Mouse (Mus musculus) limb, embryonic 10.5 days (tissue): Measurements from ENCODE around the gene Myom3. TPM values are rescaled to one million over a fixed set of nuclear protein-coding genes. Genes with fewer than 3 reads are reported as not detected.

Source experiments
- DNase-seq: peaks from one replicate; pipeline ENCODE4 v3.0.0-alpha.2; 2017; ENCODE audit warnings: low spot score
- H3K27ac ChIP-seq: fragments of 300-500 bp; sonication (generic); 2 replicates; pipeline ENCODE4 v1.5.1; 2016; ENCODE audit warnings: mild to moderate bottlenecking
- H3K27me3 ChIP-seq: fragments of 300-500 bp; sonication (generic); 2 replicates; pipeline ENCODE4 v1.6.1; 2016; ENCODE audit warnings: low read depth, mild to moderate bottlenecking; ENCODE audit not compliant: poor library complexity, severe bottlenecking
- H3K36me3 ChIP-seq: fragments of 300-500 bp; sonication (generic); 2 replicates; pipeline ENCODE4 v1.6.1; 2016; ENCODE audit warnings: mild to moderate bottlenecking, moderate library complexity
- H3K4me1 ChIP-seq: fragments of 300-500 bp; sonication (generic); 2 replicates; pipeline ENCODE4 v1.6.1; 2016
- H3K4me3 ChIP-seq: fragments of 300-500 bp; sonication (generic); 2 replicates; pipeline ENCODE4 v1.5.1; 2016; ENCODE audit warnings: mild to moderate bottlenecking, moderate library complexity
- H3K9me3 ChIP-seq: fragments of 300-500 bp; sonication (generic); replicated peaks from 2 replicates; pipeline ENCODE4 v1.6.1; 2016; ENCODE audit warnings: mild to moderate bottlenecking
- WGBS: fragments of 180-500 bp; shearing (Covaris S2); methylation state at CpG from one replicate; pipeline ENCODE4 v1.1.7; 2016; 5-methylcytosine and 5-hydroxymethylcytosine counted together
- polyA plus RNA-seq: library from polyadenylated mRNA; unstranded; fragments of >200 nt; fragmentation: Nextera tagmentation; extraction: Ambion mirVana; gene quantifications from 2 replicates; pipeline ENCODE4 v1.2.1, GENCODE M21; 2016

The Myom3 gene
- polyA plus RNA-seq, 1 experiment from 2014 or later, result 0.15 TPM

DNA sequence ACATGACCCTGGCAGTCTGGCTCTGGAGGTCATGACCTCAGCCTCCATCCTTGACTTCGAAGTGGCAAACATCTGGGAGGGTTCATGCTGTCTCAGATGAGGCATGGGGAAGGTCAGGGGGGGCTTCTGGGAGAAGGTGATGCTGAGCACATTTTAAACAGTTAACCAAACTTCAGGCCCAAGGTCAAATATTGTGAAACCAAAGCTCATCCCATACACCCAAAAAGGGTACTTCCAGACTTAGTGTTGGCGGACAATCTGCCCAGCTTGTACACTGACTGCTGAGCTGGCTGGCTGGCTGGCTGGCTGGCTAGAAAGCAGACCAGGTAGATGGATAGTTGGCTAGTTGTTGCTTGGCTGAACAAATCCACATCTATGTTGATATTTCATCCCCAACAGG is 29.6 kb downstream of the Myom3 start:
- Histone ChIP-seq H3K9me3 (no peaks in the 10 kb centered on the region), H3K4me1 (peaks cover 7% of the 10 kb centered on the region; the same call in 1 of the 2 replicates), H3K4me3 (no peak overlapping the region), H3K27me3 (no peaks in the 10 kb centered on the region; the same call in 1 of the 2 replicates), H3K36me3 (no peaks in the 10 kb centered on the region), H3K27ac (no peak overlapping the region)
- 74% methylated on average over 2 of the region's 2 CpGs for WGBS
- no peak for DNase-seq

DNA sequence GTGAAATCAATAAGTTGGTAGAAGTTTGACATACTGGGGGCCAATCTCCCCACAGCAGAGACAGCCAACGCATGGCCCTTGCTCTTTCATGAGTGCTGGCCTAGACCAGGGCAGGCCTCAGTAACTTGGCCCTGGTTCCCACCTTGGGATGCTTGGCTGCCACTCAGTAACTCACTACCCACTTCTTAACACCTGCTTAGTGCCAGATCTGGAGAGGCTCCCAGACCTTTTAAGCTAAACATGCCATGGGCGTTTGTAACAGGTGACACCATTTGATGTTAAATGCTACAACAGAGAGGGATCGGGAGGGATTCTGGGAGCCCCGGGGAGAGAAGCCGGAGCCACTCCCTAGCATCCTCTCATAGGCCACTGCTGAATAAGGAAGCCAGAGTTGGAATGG is 33.3 kb downstream of the Myom3 start:
- Histone ChIP-seq H3K36me3 (no peaks in the 10 kb centered on the region), H3K27ac (no peak overlapping the region), H3K4me1 (peaks cover 12% of the 10 kb centered on the region), H3K9me3 (no peaks in the 10 kb centered on the region), H3K4me3 (no peak overlapping the region), H3K27me3 (no peaks in the 10 kb centered on the region)
- DNase-seq, result no peak
- 88% methylated on average over 5 of the region's 5 CpGs for WGBS

DNA sequence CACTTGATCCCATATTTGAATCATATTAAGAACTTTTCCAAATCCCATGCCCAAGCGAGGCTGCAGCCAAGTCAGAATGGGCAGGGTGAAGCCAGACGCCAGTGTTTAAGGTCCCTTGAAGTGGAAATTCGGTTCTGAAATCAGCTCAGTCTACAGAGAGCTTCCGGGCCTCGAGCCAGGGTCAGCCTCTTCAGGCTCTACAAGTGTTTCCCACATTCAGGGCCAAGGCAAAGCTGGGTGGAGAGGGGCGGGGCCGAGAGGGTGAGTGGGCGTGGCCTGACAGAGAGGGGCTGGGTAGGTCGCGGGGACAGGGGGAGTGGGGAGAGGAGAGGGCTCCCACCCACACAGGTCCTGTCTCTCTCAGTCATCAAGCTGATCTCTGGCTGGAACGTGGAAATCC is 38.4 kb downstream of the Myom3 start:
- 34% methylated on average over 11 of the region's 11 CpGs for WGBS
- no peak for DNase-seq
- H3K4me1 ChIP-seq, result peaks cover 17% of the 10 kb centered on the region
- no peaks in the 10 kb centered on the region for H3K36me3 ChIP-seq
- H3K27ac ChIP-seq, result no peak overlapping the region
- no peaks in the 10 kb centered on the region for H3K9me3 ChIP-seq
- no peak overlapping the region for H3K4me3 ChIP-seq
- 0 out of 2 replicates have a peak, but pooled peaks cover 5% of the 10 kb centered on the region for H3K27me3 ChIP-seq

DNA sequence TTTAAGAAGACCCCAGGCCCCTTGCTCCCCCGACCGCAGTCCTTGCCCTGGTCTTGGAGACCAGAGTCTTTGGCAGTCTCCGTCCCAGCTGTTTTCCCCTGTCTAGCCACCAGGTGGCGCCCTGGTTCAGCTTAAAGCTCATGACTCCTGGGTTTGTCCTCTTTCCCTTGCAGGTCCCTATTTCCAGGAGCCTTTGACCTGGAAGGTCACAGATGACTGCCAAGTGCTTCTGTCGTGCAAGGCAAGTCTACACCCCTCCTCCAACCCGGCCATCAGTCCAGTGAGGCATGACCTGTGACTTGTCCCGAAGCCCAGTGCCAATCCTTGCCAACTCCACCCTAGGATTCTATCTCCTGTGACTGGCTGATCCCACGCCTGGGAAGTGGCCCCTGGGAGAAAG is 42.0 kb downstream of the Myom3 start:
- Histone ChIP-seq H3K4me3 (no peak overlapping the region), H3K27me3 (0 out of 2 replicates have a peak, but pooled peaks cover 5% of the 10 kb centered on the region), H3K27ac (no peak overlapping the region), H3K36me3 (no peaks in the 10 kb centered on the region), H3K9me3 (no peaks in the 10 kb centered on the region), H3K4me1 (peaks cover 14% of the 10 kb centered on the region)
- peak; percentile 94 for DNase-seq
- 25% methylated on average over 8 of the region's 8 CpGs for WGBS

DNA sequence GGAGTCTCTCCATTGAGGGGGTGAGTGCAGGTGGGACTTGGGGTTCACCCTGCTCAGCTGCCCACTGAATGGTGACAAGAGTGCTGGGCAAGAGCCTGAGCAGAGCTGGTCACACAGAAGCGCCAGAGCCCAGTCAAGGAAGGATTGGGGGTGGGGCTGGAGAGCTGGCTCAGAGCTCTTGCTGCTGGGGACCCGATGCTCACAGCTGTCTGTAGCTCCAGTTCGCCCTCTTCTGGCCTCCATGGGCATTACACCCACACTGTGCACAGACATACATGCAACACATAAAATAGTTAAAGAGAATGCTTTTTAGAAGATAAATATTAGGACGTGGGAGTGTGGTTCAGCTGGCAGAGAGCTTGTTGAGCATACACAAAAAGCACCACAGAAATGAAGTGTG is 43.8 kb downstream of the Myom3 start:
- Histone ChIP-seq H3K4me1 (peaks cover 7% of the 10 kb centered on the region), H3K36me3 (no peaks in the 10 kb centered on the region), H3K4me3 (no peak overlapping the region), H3K27me3 (0 out of 2 replicates have a peak, but pooled peaks cover 1% of the 10 kb centered on the region), H3K27ac (no peak overlapping the region), H3K9me3 (no peaks in the 10 kb centered on the region)
- DNase-seq, result peak; percentile 48
- 56% methylated on average over 4 of the region's 4 CpGs for whole genome bisulfite sequencing

DNA sequence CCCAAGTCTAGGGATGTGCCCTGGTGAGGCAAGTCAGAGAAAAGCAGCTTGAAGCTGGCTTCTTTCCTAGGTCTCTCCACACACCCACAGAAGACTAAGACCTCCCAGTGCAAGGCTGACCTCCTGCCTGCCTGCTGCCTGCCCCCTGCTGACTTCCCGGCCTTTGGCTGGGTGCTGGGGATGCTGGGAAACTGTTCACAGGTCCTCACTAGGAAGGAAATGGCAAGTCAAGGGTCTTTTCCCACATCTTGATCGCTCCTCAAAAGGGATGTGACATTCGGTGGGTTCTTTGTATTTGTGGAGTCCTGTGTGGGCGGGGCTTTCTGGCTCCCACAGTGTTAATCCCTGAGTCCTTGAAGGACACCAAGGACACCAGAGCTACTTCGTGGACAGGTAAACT is 44.7 kb downstream of the Myom3 start:
- no peak for DNase-seq
- H3K36me3 ChIP-seq, result no peaks in the 10 kb centered on the region
- H3K27ac ChIP-seq, result no peak overlapping the region
- H3K9me3 ChIP-seq, result no peaks in the 10 kb centered on the region
- peaks cover 4% of the 10 kb centered on the region for H3K4me1 ChIP-seq
- no peaks in the 10 kb centered on the region for H3K27me3 ChIP-seq
- WGBS, result 79% methylated on average over 5 of the region's 5 CpGs
- H3K4me3 ChIP-seq, result no peak overlapping the region

DNA sequence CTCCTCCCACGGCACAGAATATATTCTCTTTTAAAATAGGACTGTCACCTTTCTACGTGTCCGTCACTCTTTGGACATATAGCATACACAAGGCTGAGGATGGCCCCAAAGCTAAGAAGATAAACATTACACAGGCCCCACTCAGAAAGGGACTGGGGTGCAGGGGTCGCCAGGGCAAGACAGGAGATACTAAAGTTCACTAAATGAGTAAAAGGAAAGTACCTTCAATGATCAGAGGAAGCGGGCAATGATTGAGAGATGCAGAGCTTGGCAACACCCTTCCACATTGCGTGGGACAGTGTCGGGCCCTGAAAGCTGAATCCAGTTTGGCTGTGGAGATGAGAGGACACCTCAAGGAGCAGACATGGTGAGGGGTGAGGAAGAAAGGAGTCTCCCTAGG is 55.4 kb downstream of the Myom3 start:
- whole genome bisulfite sequencing, result 80% methylated on average over 7 of the region's 7 CpGs
- no peaks in the 10 kb centered on the region for H3K27me3 ChIP-seq
- no peak for DNase-seq
- H3K4me1 ChIP-seq, result no peaks in the 10 kb centered on the region
- no peaks in the 10 kb centered on the region for H3K9me3 ChIP-seq
- H3K36me3 ChIP-seq, result no peaks in the 10 kb centered on the region
- no peak overlapping the region for H3K27ac ChIP-seq
- H3K4me3 ChIP-seq, result no peak overlapping the region

DNA sequence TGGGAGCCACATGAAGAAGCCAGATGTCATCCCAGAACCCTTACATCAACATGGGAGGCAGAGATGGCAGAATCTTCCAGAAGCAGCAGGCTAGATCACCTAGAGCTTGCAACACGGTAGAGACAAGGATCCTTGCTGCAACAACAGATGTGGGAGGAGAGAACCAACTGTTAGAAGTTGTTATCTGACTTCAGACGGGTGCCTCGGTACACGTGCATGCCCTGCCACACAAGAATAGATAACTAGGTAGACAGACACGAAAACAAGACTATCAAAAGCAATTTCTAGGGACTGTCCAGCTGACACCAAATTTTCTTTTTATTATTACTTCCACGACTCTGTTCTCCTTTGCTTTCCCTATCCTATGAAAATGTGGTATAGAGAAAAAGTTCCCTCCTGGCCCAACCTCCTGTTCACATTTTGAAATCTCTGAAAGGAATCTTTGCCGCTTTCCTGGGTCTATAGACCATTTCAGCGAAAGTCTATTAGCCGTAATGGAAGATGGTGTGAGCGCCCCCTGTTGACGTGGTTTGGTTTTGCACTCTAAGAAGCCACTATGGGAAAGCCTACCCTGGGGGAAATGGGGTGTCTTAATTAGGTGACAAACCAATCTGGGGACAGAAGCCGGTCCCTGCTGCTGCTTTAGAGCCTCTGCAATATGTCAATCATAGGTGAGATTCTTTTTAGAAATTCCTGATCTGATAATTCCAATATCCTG is 57.5 kb downstream of the Myom3 start:
- Histone ChIP-seq H3K27ac (no peak overlapping the region), H3K27me3 (no peaks in the 10 kb centered on the region), H3K9me3 (no peaks in the 10 kb centered on the region), H3K4me1 (peaks cover 8% of the 10 kb centered on the region; the same call in 1 of the 2 replicates), H3K4me3 (no peak overlapping the region), H3K36me3 (no peaks in the 10 kb centered on the region)
- WGBS, result 48% methylated on average over 12 of the region's 12 CpGs
- DNase-seq, result peak; percentile 57

DNA sequence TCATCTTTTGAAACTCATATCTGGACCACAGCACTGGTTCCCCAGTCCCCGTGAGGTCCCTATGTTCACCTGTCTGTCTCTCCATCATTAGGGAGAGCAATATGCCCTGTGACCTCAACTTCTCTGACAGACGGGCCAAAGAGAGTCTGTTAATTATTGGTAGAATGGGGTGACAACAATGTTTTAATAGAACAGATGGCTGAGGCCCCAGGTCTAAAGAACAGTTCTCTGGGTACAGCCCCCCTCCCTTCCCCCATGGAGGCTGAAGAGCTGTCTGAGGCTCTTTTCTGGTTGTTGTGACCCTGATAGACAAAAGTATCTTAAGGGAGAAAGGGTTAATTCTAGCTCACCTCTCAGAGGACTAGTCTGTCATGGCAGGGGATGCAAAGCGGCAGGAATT is 58.9 kb downstream of the Myom3 start:
- Histone ChIP-seq H3K27me3 (no peaks in the 10 kb centered on the region), H3K4me1 (peaks cover 8% of the 10 kb centered on the region; the same call in 1 of the 2 replicates), H3K36me3 (no peaks in the 10 kb centered on the region), H3K9me3 (no peaks in the 10 kb centered on the region), H3K4me3 (no peak overlapping the region), H3K27ac (no peak overlapping the region)
- WGBS, result 81% methylated on average over 3 of the region's 3 CpGs
- no peak for DNase-seq

DNA sequence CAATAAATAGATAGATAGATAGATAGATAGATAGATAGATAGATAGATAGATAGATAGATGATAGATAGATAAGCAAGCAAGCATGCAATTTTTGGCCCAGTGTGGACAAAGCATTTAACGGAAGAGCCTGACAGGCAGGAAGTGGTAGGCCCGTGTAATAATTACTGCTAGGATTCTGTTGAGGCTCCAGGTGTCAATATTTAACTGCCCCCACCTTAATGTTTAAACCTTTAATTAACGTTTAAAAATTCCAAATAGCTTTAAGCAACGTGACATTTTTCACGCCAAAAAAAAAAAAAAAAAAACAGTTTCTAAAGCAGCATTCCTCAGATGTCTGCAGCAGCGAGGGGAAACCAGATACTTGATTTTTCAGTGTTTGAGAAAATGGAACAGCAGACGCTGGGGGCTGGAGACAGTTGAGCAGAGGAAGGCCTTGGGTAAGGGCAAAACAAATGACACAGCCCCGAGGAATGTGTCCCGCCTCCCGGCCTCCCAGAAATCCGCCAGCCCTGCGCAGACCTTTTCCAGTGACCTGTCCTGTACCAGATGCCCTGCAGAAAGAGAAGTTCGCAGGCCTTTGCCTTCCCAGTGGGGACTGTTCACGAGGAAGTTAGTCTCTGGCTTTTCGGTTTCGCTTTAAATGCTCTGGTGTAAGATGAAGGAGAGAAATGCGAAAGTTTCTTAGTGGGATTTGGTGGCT is 60.5 kb downstream of the Myom3 start:
- peak; percentile 46 for DNase-seq
- Histone ChIP-seq H3K27me3 (no peaks in the 10 kb centered on the region), H3K4me3 (no peak overlapping the region), H3K27ac (peak overlapping the region; percentile 39; the same call in 1 of the 2 replicates), H3K4me1 (peaks cover 8% of the 10 kb centered on the region), H3K9me3 (no peaks in the 10 kb centered on the region), H3K36me3 (no peaks in the 10 kb centered on the region)
- WGBS, result 76% methylated on average over 17 of the region's 17 CpGs

DNA sequence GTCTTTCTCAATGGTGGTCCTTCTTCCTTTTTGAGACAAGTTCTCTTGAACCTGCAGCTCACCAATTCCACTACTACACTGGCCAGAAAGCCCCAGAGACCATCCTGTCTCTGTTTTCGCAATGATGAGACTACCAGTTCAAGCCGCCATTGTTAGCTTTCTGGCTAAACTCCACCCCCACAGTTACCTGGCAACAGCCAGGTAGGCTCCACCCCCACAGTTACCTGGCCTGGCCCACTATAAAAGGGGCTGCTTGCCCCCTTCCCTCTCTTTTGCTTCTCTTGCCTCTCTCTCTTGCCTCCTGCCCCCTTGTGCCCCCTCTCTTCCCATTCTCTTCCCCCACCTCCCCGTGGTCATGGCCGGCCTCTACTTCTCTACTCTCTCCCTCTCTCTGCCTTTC is 62.3 kb downstream of the Myom3 start:
- no peak for DNase-seq
- Histone ChIP-seq H3K36me3 (no peaks in the 10 kb centered on the region), H3K9me3 (no peaks in the 10 kb centered on the region), H3K27ac (no peak overlapping the region), H3K4me3 (no peak overlapping the region), H3K27me3 (no peaks in the 10 kb centered on the region), H3K4me1 (peaks cover 8% of the 10 kb centered on the region)
- 89% methylated on average over 4 of the region's 4 CpGs for WGBS

DNA sequence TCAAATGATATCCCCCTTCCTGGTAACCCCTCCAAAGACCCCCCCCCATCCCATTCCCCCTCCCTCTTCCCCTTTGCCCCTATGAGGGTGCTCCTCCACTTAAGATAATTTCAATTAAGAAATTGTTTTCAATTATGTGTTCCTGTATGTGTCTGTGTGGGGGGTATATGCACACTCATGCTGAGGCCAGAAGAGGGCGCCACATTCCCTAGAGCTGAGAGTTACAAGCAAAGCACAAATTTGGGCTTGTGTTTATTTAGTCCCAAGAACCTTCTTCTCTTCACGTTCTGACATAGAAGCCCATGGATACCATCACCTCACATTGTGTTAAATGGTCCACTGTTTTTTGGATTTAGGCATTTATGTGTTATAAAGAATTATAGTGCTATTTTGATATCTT is 63.8 kb downstream of the Myom3 start:
- DNase-seq, result no peak
- Histone ChIP-seq H3K4me3 (no peak overlapping the region), H3K9me3 (no peaks in the 10 kb centered on the region), H3K4me1 (peaks cover 9% of the 10 kb centered on the region), H3K27ac (no peak overlapping the region), H3K36me3 (no peaks in the 10 kb centered on the region), H3K27me3 (no peaks in the 10 kb centered on the region)
- WGBS, result 79% methylated on average over 2 of the region's 2 CpGs

DNA sequence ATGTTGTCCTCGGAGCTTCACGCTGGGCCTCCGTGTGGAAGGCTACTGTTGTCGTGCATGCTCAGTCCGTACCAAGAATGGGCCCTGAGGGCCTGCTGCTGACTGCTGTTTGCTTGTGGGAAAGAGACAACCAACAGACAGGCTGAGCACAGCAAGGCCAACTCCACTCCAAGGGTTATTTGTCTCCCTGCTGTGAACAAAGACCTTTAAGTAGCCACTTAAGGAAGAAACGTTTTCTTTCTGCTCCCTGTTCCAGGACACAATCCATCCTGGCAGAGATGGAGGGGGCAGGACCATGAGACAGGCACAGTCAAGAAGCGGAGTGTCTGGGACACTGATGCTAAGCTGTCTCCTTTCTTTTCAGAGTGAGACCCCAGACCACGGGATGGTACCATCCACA is 64.7 kb downstream of the Myom3 start:
- no peaks in the 10 kb centered on the region for H3K36me3 ChIP-seq
- peaks cover 17% of the 10 kb centered on the region for H3K4me1 ChIP-seq
- WGBS, result 68% methylated on average over 8 of the region's 8 CpGs
- H3K27ac ChIP-seq, result no peak overlapping the region
- H3K27me3 ChIP-seq, result no peaks in the 10 kb centered on the region
- no peak overlapping the region for H3K4me3 ChIP-seq
- DNase-seq, result no peak
- no peaks in the 10 kb centered on the region for H3K9me3 ChIP-seq
